In genomic region chr12:88336662-88337413, GRCm38 (mm10) we compare ENCODE assay signal across 16 mouse cellular contexts. TPM values are rescaled to one million over a fixed set of nuclear protein-coding genes. Genes with fewer than 3 reads are reported as not detected.
"Had no signal": no experiment of that assay in that cellular context is flagged by ENCODE, and none has a peak within 500 bp of the region (broad histone marks: within the 10 kb centered on the region; RNA-seq: fewer than 3 reads in every experiment).

No protein-coding gene starts in this region.

RNA-seq across cellular contexts. Expression of gene Gm5039, which starts 13.0 kb away (rescaled TPM):
- total RNA-seq: midbrain, postnatal 0 days; monocyte, adult 5-6 weeks; neutrophil, adult 5-6 weeks had no signal
- polyA plus RNA-seq: lung, embryonic 14.5 days; lung, embryonic 16.5 days; midbrain, embryonic 11.5 days; midbrain, embryonic 13.5 days; midbrain, embryonic 15.5 days; midbrain, postnatal 0 days; neural tube, embryonic 12.5 days; neural tube, embryonic 14.5 days; spleen, adult 2 months; stomach, embryonic 15.5 days; stomach, postnatal 0 days; testis, adult 2 months; thymus, adult 2 months; urinary bladder, adult 2 months had no signal
